Mouse (Mus musculus): ENCODE results near the gene D430019H16Rik.

Gene D430019H16Rik

GRCm38 (mm10) chr12:105497894-105498293 is 44.2 kb downstream of the D430019H16Rik start:
- Histone ChIP-seq H3K4me1 (replicated peaks; ENCODE audit: low read depth, low read length) (peaks cover 10% of the 10 kb centered on the region), H3K27me3 (ENCODE audit: insufficient read depth, low read length) (peaks cover 46% of the 10 kb centered on the region), H3K4me3 (replicated peaks; ENCODE audit: low read length) (no peak overlapping the region), H3K9me3 (ENCODE audit: low read length) (no peaks in the 10 kb centered on the region), H3K36me3 (ENCODE audit: insufficient read depth, low read length) (no peaks in the 10 kb centered on the region)
- TF ChIP-seq CTCF (conservative IDR thresholded peaks at IDR 0.05; ENCODE audit: low read length), result peak; percentile 56
- no peak for TF ChIP-seq POU5F1 (IDR thresholded peaks at IDR 0.05; ENCODE audit: borderline replicate concordance, low read length)
- no peak for TF ChIP-seq NANOG (IDR thresholded peaks at IDR 0.05; ENCODE audit: borderline replicate concordance, low read length)

- H3K9me3 ChIP-seq (ENCODE audit: low read length), result no peaks in the 10 kb centered on the region
- no peak overlapping the region for H3K4me3 ChIP-seq (replicated peaks; ENCODE audit: low read length)
- H3K36me3 ChIP-seq (ENCODE audit: insufficient read depth, low read length), result no peaks in the 10 kb centered on the region
- H3K27me3 ChIP-seq (ENCODE audit: insufficient read depth, low read length), result peaks cover 46% of the 10 kb centered on the region
- no peak for TF ChIP-seq CTCF (conservative IDR thresholded peaks at IDR 0.05; ENCODE audit: low read length)
- TF ChIP-seq NANOG (IDR thresholded peaks at IDR 0.05; ENCODE audit: borderline replicate concordance, low read length), result no peak
- no peak for TF ChIP-seq POU5F1 (IDR thresholded peaks at IDR 0.05; ENCODE audit: borderline replicate concordance, low read length)
- H3K4me1 ChIP-seq (replicated peaks; ENCODE audit: low read depth, low read length), result peaks cover 10% of the 10 kb centered on the region
Measured at GRCm38 (mm10) chr12:105498423-105498822, 44.8 kb downstream of the D430019H16Rik start.

DNA sequence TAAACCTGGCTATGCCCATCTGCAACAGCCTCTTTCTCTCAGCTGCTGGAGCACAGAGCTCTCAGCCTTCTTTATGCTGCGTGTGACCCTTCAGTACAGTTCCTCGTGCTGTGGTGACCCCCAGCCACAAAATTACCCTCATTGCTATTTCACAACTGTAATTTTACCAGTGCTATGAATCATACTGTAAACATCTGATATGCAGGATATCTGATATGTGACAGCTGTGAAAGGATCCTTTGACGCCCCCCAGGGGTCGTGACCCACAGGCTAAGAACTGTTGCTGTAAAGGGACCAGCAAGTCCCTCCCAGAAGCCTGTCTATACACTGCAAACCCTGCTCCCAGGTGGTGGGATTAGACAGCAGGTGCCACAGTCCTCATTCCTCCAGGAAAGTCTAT is 45.2 kb downstream of the D430019H16Rik start:
- Histone ChIP-seq H3K4me3 (replicated peaks; ENCODE audit: low read length) (no peak overlapping the region), H3K9me3 (ENCODE audit: low read length) (no peaks in the 10 kb centered on the region), H3K4me1 (replicated peaks; ENCODE audit: low read depth, low read length) (peaks cover 10% of the 10 kb centered on the region), H3K27me3 (ENCODE audit: insufficient read depth, low read length) (peaks cover 46% of the 10 kb centered on the region), H3K36me3 (ENCODE audit: insufficient read depth, low read length) (no peaks in the 10 kb centered on the region)
- no peak for TF ChIP-seq POU5F1 (IDR thresholded peaks at IDR 0.05; ENCODE audit: borderline replicate concordance, low read length)
- TF ChIP-seq NANOG (IDR thresholded peaks at IDR 0.05; ENCODE audit: borderline replicate concordance, low read length), result no peak
- no peak for TF ChIP-seq CTCF (conservative IDR thresholded peaks at IDR 0.05; ENCODE audit: low read length)

DNA sequence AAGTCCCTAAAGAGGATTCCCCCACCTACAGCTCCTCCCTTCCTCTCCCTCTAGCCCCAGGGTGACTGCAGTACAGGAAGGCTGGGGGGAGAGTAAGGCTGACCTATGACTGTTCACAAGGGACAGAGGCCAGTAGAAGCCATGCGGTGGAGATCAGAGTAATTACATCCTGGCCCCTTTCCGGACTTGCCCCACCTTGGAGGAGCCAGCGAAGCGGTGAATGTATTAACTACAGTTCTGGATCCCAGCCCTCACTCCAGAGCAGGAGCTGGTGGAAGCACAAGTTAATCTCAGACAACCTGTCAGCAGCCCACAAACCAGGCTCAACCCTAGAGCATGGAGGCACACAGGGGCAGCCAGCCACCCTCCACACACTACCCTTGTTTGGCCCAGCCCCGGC is 47.3 kb downstream of the D430019H16Rik start:
- H3K9me3 ChIP-seq (ENCODE audit: low read length), result no peaks in the 10 kb centered on the region
- no peaks in the 10 kb centered on the region for H3K36me3 ChIP-seq (ENCODE audit: insufficient read depth, low read length)
- TF ChIP-seq CTCF (conservative IDR thresholded peaks at IDR 0.05; ENCODE audit: low read length) (no peak), NANOG (IDR thresholded peaks at IDR 0.05; ENCODE audit: borderline replicate concordance, low read length) (no peak), POU5F1 (IDR thresholded peaks at IDR 0.05; ENCODE audit: borderline replicate concordance, low read length) (no peak)
- no peak overlapping the region for H3K4me3 ChIP-seq (replicated peaks; ENCODE audit: low read length)
- peaks cover 23% of the 10 kb centered on the region for H3K4me1 ChIP-seq (replicated peaks; ENCODE audit: low read depth, low read length)
- peaks cover 32% of the 10 kb centered on the region for H3K27me3 ChIP-seq (ENCODE audit: insufficient read depth, low read length)

GRCm38 (mm10) chr12:105504736-105505135 is 51.1 kb downstream of the D430019H16Rik start:
- Histone ChIP-seq H3K4me1 (replicated peaks; ENCODE audit: low read depth, low read length) (peaks cover 45% of the 10 kb centered on the region), H3K27me3 (ENCODE audit: insufficient read depth, low read length) (peaks cover 6% of the 10 kb centered on the region; the same call in 1 of the 2 replicates), H3K36me3 (ENCODE audit: insufficient read depth, low read length) (no peaks in the 10 kb centered on the region), H3K9me3 (ENCODE audit: low read length) (no peaks in the 10 kb centered on the region), H3K4me3 (replicated peaks; ENCODE audit: low read length) (no peak overlapping the region)
- TF ChIP-seq CTCF (conservative IDR thresholded peaks at IDR 0.05; ENCODE audit: low read length) (peak; percentile 76), NANOG (IDR thresholded peaks at IDR 0.05; ENCODE audit: borderline replicate concordance, low read length) (no peak), POU5F1 (IDR thresholded peaks at IDR 0.05; ENCODE audit: borderline replicate concordance, low read length) (no peak)

DNA sequence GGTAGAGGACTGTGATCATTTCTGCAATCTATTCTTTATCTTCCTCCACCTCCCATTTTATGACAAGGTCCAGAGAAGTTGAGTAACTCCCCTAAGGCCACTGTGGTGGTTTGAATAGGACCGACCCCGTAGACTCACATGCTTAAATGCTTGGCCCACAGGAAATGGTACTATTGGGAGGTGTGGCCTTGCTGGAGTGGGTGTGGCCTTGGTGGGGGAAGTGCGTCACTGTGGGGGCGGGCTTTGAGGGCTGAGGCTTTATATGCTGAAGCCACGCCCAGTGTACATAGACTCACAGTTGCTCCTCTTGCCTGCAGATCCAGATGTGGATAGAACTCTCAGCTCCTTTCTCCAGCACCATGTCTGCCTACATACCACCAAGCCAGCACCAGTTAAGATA is 57.5 kb downstream of the D430019H16Rik start:
- Histone ChIP-seq H3K4me1 (replicated peaks; ENCODE audit: low read depth, low read length) (peaks cover 72% of the 10 kb centered on the region), H3K9me3 (ENCODE audit: low read length) (no peaks in the 10 kb centered on the region), H3K27me3 (ENCODE audit: insufficient read depth, low read length) (no peaks in the 10 kb centered on the region), H3K36me3 (ENCODE audit: insufficient read depth, low read length) (no peaks in the 10 kb centered on the region), H3K4me3 (replicated peaks; ENCODE audit: low read length) (no peak overlapping the region)
- TF ChIP-seq CTCF (conservative IDR thresholded peaks at IDR 0.05; ENCODE audit: low read length) (no peak), NANOG (IDR thresholded peaks at IDR 0.05; ENCODE audit: borderline replicate concordance, low read length) (no peak), POU5F1 (IDR thresholded peaks at IDR 0.05; ENCODE audit: borderline replicate concordance, low read length) (no peak)

GRCm38 (mm10) chr12:105511671-105512502 is 58.2 kb downstream of the D430019H16Rik start:
- Histone ChIP-seq H3K9me3 (ENCODE audit: low read length) (no peaks in the 10 kb centered on the region), H3K36me3 (ENCODE audit: insufficient read depth, low read length) (no peaks in the 10 kb centered on the region), H3K27me3 (ENCODE audit: insufficient read depth, low read length) (no peaks in the 10 kb centered on the region), H3K4me3 (replicated peaks; ENCODE audit: low read length) (no peak overlapping the region), H3K4me1 (replicated peaks; ENCODE audit: low read depth, low read length) (peaks cover 66% of the 10 kb centered on the region)
- TF ChIP-seq NANOG (IDR thresholded peaks at IDR 0.05; ENCODE audit: borderline replicate concordance, low read length), result no peak
- TF ChIP-seq POU5F1 (IDR thresholded peaks at IDR 0.05; ENCODE audit: borderline replicate concordance, low read length), result no peak
- TF ChIP-seq CTCF (conservative IDR thresholded peaks at IDR 0.05; ENCODE audit: low read length), result no peak

GRCm38 (mm10) chr12:105514111-105514510 is 60.5 kb downstream of the D430019H16Rik start:
- H3K4me1 ChIP-seq (replicated peaks; ENCODE audit: low read depth, low read length), result peaks cover 66% of the 10 kb centered on the region
- no peaks in the 10 kb centered on the region for H3K9me3 ChIP-seq (ENCODE audit: low read length)
- H3K4me3 ChIP-seq (replicated peaks; ENCODE audit: low read length), result no peak overlapping the region
- TF ChIP-seq POU5F1 (IDR thresholded peaks at IDR 0.05; ENCODE audit: borderline replicate concordance, low read length) (no peak), NANOG (IDR thresholded peaks at IDR 0.05; ENCODE audit: borderline replicate concordance, low read length) (no peak), CTCF (conservative IDR thresholded peaks at IDR 0.05; ENCODE audit: low read length) (no peak)
- H3K36me3 ChIP-seq (ENCODE audit: insufficient read depth, low read length), result no peaks in the 10 kb centered on the region
- no peaks in the 10 kb centered on the region for H3K27me3 ChIP-seq (ENCODE audit: insufficient read depth, low read length)
